Mouse (Mus musculus): ENCODE results near the gene Gna15.

DNA sequence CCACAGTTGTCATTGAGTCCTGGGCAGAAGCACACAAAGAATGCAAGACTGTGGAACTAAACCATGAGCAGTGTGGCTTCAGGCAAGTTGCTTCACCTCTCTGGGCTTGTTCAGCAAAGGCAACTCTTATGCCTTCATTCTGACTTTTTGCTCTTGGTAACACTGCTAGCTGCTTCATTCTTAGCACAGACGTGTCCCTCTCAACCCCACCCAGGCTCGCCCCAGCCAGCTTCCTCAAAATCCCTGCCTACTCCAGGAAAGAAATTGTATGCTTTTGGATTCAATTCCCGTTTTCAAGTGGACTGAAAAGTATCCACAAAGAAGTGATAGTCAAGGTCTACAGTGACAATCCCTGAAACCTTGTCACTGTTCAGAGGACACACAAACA is 4.1 kb downstream of the Gna15 start:
- TF ChIP-seq CTCF (IDR thresholded peaks at IDR 0.05; ENCODE audit: low read depth): no peak
- no peak for TF ChIP-seq EP300 (IDR thresholded peaks at IDR 0.05; ENCODE audit: low read depth)

All from liver, postnatal 0 days (tissue).